Mouse (Mus musculus): ENCODE results near the gene Six5.
A peak's percentile ranks its signal among the peaks of the same experiment; 100 is the strongest.
"Not testable (repeated sequence)": the region's sequence is repeated elsewhere in the genome, so short reads cannot be mapped to it uniquely, and the experiment has no call there.

The Six5 gene

DNA sequence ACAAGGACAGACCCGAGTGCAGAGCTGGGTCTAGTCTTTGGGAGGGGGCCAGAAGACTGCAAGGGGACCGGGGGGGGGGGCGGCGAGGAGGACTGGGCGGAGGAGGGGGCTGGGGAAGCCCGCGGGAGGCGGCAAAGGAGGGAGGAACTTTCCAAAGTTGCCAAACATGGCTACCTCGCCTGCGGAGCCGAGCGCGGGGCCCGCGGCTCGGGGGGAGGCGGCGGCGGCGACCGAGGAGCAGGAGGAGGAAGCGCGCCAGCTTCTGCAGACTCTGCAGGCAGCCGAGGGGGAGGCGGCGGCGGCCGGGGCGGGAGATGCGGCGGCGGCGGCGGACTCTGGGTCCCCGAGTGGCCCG is at the start of gene Six5:
Gene Six5, plus strand, starts transcription at position 124 of the 355 bp plus-strand sequence.
- DNase-seq (ENCODE audit: low read depth, low spot score), result no peak

DNA sequence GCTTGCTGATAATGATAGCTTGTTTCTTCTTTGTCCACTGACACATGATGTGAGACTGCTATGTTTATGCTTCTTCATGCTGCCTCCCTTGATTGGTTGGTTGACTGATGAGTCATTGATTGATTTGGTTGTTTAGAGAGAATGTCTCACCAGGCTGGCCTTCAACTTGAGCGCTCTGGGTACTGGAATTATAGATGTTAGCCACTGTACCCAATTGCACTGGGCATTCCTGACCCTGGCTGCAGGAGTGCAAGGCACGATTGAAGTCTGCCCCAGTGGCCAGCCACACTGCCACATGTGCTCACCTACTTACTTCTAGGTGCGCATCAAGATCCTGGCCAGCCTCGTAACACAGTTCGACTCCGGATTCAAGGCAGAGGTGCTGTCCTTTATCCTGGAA is 49.8 kb upstream of the Six5 start:
- no peak for DNase-seq (ENCODE audit: low read depth, low spot score)

GRCm38 (mm10) chr7:19046286-19047069 is 47.9 kb upstream of the Six5 start:
- no peak for DNase-seq (ENCODE audit: low read depth, low spot score)

GRCm38 (mm10) chr7:19048006-19048527 is 46.3 kb upstream of the Six5 start:
- DNase-seq (ENCODE audit: low read depth, low spot score), result no peak

DNA sequence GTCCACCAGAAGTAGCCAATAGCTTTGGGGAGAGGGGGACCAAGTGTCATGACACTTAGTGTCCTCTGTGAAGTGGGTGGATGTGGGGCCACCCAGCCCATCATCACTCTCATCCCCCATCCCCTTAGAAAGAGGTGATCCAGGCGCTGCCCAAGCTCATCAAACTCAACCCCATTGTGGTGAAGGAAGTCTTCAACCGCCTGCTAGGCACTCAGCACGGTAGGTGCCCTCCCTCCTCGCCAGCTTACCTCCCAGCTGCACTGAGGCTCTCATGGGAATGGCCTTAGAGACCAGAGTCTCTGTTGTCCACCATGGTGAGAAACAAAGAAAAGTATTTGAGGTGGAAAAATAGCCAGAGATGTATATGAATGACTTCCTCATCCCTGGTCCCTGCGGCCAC is 45.1 kb upstream of the Six5 start:
- no peak for DNase-seq (ENCODE audit: low read depth, low spot score)

- DNase-seq (ENCODE audit: low read depth, low spot score), result no peak
Measured at GRCm38 (mm10) chr7:19050172-19050571, 44.2 kb upstream of the Six5 start.

- no peak for DNase-seq (ENCODE audit: low read depth, low spot score)
Measured at GRCm38 (mm10) chr7:19051161-19051560, 43.2 kb upstream of the Six5 start.

DNA sequence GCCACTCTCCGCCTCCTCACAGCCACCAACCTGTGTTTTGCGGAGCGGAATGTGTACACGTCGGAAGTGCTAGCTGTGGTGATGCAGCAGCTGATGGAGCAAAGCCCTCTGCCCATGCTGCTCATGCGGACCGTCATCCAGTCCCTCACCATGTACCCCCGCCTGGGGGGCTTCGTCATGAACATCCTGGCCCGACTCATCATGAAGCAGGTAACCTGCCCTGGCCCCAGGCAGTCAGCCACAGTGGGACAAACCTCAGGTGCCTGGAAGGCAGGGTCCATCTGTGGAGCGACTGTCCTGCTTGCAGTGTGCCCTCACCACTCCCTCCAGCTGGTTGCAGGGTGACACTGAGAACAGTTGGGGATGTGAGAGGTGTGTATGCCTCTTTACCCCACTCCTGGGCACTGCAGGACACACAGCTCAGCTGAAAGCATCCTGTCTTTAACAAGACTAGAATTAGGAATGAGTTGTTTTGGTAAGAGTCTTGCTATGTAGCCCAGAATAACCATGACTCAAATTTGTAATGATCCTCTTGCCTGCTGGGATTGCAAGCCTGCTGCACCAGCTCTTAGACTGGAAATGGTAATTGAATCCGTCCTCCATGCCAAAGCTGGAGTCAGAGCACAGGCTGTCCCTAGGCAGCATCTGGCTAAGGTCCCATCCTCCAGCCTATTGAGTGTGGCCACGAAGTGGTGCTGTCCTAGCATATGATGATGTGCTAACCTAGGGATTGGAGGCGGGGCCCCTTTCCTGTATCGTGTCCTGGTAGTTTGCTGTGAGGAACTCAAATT is 41.9 kb upstream of the Six5 start:
- no peak for DNase-seq (ENCODE audit: low read depth, low spot score)

GRCm38 (mm10) chr7:19053136-19053532 is 41.3 kb upstream of the Six5 start:
- DNase-seq (ENCODE audit: low read depth, low spot score), result no peak

- DNase-seq (ENCODE audit: low read depth, low spot score), result peak; percentile 13
Measured at GRCm38 (mm10) chr7:19054047-19054776, 40.2 kb upstream of the Six5 start, which contains the start of gene Rsph6a. Rsph6a (plus strand) TSS chr7:19054690.

DNA sequence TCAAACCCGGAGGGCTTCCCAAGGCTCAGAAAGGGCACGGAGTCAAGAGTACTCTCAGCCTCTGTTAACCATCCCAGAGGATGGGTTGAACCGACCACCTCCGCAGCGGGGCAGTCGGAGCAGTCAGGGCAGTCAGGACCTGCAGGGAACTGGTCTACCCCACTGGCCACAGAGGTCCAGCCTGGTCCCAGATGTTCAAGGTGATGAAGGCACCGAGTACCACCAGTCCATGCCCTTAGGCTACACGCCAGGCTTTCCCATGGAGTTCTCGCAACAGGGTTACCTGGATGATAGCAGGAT is 39.7 kb upstream of the Six5 start:
- DNase-seq (ENCODE audit: low read depth, low spot score), result no peak

- no peak for DNase-seq (ENCODE audit: low read depth, low spot score)
Measured at GRCm38 (mm10) chr7:19055108-19055507, 39.3 kb upstream of the Six5 start.

DNA sequence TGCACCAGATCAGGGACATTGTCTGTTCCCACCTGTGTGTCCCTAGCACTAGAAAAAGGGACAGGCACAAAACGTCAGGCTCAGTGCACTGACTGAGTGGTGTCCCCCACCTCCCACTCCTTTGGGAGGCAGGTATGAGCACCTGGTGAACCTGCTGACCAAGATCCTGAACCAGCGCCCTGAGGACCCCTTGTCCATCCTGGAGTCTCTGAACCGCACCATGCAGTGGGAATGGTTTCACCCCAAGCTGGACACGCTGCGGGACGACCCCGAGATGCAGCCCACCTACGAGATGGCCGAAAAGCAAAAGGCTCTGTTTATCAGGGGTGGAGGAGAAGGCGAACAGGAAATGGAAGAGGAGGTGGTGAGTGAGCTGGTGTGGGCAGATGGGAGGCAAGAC is 37.0 kb upstream of the Six5 start:
- DNase-seq (ENCODE audit: low read depth, low spot score), result no peak

DNA sequence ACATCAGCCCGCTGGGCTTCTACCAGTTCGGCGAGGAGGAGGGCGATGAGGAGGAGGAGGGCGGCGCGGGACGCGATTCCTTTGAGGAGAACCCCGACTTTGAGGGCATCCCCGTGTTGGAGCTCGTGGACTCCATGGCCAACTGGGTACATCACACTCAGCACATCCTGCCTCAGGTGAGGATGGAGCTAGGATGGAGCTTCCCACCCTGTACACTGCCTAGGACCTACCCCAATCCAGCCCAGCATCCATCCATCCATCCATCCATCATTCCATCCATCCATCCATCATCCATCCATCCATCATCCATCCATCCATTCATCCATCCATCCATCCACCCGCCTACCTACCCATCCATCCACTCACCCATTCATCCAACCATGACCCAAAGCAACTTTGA is 28.5 kb upstream of the Six5 start:
- DNase-seq (ENCODE audit: low read depth, low spot score), result no peak

DNA sequence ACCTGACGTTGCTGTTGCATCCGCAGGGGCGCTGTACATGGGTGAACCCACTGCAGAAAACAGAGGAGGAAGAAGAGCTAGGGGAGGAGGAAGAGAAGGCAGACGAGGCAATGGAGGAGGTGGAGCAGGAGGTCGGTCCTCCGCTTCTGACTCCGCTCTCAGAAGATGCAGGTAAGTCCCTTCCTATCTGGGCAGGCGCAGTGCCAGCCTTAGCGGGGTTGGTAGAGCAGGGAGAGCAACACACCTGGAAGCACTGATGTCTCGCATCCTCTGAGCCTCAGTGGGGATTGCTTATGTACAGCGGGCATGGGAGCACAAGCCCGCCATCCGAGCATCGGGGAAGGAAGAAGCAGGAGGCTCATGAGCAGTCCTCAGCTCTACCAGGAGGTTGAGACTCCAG is 27.3 kb upstream of the Six5 start:
- DNase-seq (ENCODE audit: low read depth, low spot score), result no peak

- DNase-seq (ENCODE audit: low read depth, low spot score), result no peak
Measured at GRCm38 (mm10) chr7:19067935-19068334, 26.5 kb upstream of the Six5 start.

DNA sequence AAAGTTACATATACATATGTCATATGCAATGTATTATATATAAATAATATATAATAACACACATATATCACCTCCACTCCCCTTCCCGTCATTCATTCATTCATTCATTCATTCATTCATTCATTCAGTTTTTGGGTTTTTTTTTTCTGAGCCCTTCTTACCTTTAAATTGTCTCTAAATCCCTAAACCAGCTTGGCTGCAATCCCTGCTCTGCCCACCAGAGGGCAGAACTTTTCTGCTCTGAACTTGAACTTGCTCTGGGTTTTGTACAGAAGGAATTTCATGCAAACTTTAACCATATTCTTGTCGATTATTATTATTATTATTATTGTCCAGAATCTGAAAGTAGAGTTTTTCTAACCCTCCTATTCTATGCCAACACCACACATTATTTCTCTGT is 25.7 kb upstream of the Six5 start:
- peak; percentile 34 for DNase-seq (ENCODE audit: low read depth, low spot score)

GRCm38 (mm10) chr7:19069500-19069899 is 24.9 kb upstream of the Six5 start:
- DNase-seq (ENCODE audit: low read depth, low spot score), result no peak

DNA sequence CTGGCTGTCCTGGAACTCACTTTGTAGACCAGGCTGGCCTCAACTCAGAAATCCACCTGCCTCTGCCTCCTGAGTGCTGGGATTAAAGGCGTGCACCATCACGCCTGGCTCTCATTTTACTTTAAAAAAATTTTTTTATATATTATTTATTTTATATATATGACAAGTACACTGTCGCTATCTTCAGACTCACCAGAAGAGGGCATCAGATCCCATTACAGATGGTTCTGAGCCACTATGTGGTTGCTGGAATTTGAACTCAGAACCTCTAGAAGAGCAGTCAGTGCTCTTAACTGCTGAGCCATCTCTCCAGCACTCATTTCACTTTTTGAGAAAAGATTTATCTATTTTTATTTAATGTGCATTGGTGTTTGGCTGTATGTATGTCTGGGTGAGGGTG is 23.4 kb upstream of the Six5 start:
- DNase-seq (ENCODE audit: low read depth, low spot score), result not testable (repeated sequence)

- DNase-seq (ENCODE audit: low read depth, low spot score), result no peak
Measured at GRCm38 (mm10) chr7:19073504-19073903, 20.9 kb upstream of the Six5 start.

DNA sequence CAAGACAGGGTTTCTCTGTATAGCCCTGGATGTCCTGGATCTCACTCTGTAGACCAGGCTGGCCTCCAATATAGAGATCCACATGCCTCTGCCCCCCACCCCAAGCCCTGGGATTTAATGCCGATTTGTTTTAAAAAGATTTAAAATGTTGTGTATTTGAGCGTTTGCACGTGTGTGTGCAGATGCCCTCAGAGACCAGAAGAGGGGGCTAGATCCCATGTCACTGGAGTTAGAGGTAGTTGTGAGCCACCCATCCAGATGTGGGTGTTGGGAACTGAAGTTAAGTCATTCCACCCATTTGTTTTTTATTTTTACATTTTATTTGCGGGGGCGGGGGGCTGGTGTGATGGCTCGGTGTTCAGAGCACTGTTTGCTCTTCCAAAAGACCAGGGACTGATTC is 19.9 kb upstream of the Six5 start:
- no peak for DNase-seq (ENCODE audit: low read depth, low spot score)

DNA sequence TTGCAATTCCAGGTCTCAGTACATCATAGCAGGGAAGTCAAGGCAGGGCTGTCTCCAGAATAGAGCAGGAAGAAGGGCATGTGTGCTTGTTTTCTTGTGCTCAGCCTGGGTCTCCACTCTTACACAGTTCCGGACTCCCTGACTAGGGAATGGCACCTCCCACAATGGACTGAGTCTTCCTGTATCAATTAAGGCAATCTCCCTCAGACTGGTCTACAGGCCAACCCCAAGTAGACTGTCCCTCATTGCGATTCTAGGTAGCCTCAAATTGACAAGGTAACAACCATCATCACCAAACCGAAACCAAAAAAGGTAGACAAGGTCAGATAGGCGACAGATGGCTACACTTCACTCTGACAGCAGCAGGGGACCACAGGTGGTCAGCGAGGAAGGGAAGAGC is 19.2 kb upstream of the Six5 start:
- no peak for DNase-seq (ENCODE audit: low read depth, low spot score)

Measured in retina, adult 2 months (tissue).